Mouse (Mus musculus) CD4-positive, CD25-positive, alpha-beta regulatory T cell, adult 2 months (primary cell): ENCODE data around the gene Igf2.
A peak's percentile ranks its signal among the peaks of the same experiment; 100 is the strongest.

Source experiments
- DNase-seq: peaks from one replicate; pipeline ENCODE4 v3.0.0-alpha.2; 2012; ENCODE audit warnings: low read depth, low spot score

Igf2 gene

GRCm38 (mm10) chr7:142659181-142659681, 7.4 kb downstream of the Igf2 start:
- peak; percentile 33 for DNase-seq

GRCm38 (mm10) chr7:142658681-142659180, 7.9 kb downstream of the Igf2 start:
- peak; percentile 20 for DNase-seq

GRCm38 (mm10) chr7:142657821-142658614, 8.6 kb downstream of the Igf2 start:
- no peak for DNase-seq

GRCm38 (mm10) chr7:142657341-142657791, 9.2 kb downstream of the Igf2 start:
- no peak for DNase-seq

GRCm38 (mm10) chr7:142656055-142656454, 10.6 kb downstream of the Igf2 start:
- no peak for DNase-seq

DNA sequence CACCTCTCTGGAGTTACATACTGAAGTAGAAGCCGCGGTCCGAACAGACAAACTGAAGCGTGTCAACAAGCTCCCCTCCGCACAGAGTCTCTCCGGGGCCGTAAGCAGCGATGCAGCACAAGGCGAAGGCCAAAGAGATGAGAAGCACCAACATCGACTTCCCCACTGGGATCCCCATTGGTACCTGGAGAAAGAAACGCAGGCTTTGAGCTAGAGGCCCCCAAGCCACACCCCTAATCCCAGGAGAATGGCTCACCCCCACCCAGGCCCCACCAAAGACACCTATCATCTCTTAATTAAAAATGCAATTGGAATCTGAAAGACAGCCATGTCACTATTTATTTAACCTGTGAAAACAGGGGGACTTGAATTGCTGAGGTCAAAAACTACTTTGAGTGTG, 11.0 kb downstream of the Igf2 start:
- no peak for DNase-seq

GRCm38 (mm10) chr7:142653726-142654125, 12.9 kb downstream of the Igf2 start:
- DNase-seq, result no peak

GRCm38 (mm10) chr7:142646676-142647075, 19.9 kb downstream of the Igf2 start:
- DNase-seq, result no peak

DNA sequence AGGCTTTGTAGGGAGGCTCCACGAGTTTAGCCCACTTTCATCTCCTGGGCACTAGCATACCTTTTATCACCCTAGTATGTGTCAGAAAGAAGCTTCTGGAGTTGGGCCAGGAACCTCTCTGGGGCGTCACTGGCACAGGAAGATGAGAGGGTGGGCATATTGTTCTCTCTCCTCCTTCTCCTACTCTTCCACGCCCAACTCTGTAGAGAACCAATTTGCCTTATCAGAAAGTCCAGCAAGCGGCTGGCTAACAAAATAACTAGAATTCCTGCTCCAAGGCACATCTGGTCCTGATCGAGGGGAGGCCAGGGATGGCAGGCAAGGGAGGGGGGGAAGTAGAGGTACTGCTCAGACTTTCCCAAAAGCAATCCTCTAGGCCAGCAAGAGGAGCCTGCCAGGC, 21.6 kb downstream of the Igf2 start:
- DNase-seq, result no peak

DNA sequence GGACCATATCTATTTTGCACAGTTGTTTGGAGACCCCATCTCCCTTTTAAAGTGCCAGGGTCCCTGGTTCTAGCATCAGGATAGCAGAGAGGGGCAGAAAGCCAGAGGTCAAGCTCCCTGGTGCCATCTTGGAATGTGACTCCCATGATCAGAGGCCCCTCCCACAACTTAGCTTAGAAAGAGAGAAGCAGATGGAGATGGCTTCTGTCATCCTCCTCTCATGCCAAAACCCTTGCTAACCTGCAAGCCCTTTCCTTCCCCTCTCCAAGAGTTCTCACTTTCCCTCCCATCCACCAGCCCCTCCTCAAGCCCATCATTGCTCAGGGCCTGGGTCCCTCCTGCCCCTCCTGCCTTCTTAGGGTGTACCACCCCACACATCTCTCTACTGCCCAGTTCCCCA, 30.4 kb downstream of the Igf2 start:
- no peak for DNase-seq

- no peak for DNase-seq
Measured at GRCm38 (mm10) chr7:142630691-142631090, 35.9 kb downstream of the Igf2 start.

GRCm38 (mm10) chr7:142629806-142630205, 36.8 kb downstream of the Igf2 start:
- no peak for DNase-seq

DNA sequence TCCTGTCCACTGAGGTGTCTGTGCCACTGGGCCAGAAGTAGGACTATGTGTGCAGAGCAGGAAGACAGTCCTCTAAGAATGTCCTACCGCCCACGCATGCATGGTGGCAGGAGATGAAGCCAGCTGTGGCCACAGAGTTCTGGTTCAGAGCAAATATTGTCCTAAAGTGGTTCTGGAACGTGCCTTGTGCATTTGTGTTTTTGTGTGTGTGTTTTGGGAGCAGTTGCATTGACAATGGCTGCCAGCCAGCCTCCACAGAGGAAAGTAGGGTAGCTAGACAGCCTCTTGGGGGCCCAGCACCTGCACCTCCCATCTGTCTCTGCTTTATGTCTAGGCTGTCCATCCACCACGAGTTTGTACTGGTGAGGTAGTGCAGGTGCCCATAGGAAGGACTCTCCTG, 44.4 kb downstream of the Igf2 start:
- DNase-seq, result no peak

DNA sequence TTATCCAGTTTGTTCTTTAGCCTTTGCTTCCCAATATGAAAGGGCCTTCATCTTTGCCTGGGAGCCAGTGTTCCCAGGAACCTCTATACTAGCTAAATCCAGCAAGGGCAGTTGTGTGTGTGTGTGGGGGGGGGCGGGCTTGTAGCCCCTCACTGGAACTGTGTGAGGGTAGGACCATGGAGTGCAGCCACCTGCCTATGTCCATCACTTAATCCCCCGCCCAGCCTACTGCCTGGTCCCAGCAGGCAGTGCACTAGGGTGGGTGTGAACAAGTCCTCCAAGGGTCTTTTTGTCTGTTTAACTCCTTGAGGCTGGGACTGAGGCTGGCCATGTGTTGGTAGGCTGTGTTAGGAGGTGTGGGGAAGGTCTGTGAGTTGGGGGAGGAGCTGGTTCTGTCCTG, 53.5 kb downstream of the Igf2 start:
- no peak for DNase-seq

DNA sequence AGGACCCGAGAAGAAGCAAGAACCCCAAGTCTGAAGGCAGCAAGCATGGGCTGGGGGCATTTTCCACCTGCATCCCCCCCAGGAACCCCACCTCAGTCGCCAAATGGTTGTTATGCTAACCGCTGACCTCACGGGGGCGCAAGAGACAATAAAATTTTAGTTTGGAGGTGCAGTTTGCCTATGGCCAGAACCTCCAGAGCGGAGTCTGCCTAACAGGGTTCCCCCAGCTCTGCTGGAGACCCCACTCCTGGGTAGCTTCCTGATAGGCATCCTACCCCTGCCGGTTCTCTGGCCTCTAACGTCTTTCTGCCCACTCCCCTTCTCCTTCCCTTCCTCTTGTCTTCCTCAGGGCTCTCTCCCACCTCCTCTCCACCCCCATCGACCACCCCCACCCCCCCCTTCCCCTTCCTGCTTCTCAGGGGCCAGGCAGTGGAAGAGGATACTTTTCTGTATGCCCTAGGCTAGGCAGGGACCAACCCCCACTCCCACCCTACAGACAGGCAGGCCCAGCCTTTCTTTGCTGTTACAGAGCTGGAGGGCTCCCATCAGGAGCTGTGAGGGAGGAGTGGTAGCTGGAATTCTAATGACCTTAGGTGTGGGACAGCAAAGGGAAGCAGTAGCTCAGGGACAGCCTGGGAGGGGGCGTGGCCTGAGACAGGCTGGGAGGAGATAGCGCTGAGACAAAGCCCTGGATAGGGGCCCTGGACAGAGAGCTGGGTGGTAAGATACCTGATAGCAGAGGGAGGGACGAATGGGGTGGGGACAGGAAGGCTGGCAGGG, 55.8 kb downstream of the Igf2 start:
- peak; percentile 29 for DNase-seq

- DNase-seq, result no peak
Measured at GRCm38 (mm10) chr7:142600921-142601320, 65.7 kb downstream of the Igf2 start.
